Mouse (Mus musculus) heart, embryonic 14.5 days (tissue): ENCODE measurements around the gene Cdr2l. TPM values are rescaled to one million over a fixed set of nuclear protein-coding genes. Genes with fewer than 3 reads are reported as not detected.

Source experiments
- ATAC-seq: fragments of 200-750 bp; cut with Nextera tagmentation; 2 replicates; pipeline ENCODE4 v1.8.0; 2017; ENCODE audit warnings: low read depth, moderate TSS enrichment; ENCODE audit not compliant: insufficient number of reproducible peaks, insufficient read depth, low FRiP score
- H3K27ac ChIP-seq, 2 experiments: fragments of 200-500 bp in 1 of 2; fragments of 300-500 bp in 1 of 2; sonication (generic) in 1 of 2; replicated peaks in 1 of 2; 2 replicates each; pipeline ENCODE4 v1.5.1; 2012 to 2014; ENCODE audit warnings: low read depth in 2 of 2, low read length in 2 of 2, control low read depth in 1 of 2, mild to moderate bottlenecking in 1 of 2, mixed read lengths in 1 of 2; ENCODE audit not compliant: control insufficient read depth in 1 of 2, insufficient read depth in 1 of 2
- H3K27me3 ChIP-seq: fragments of 300-500 bp; sonication (generic); 2 replicates; pipeline ENCODE4 v1.6.1; 2014; ENCODE audit warnings: mild to moderate bottlenecking, low read length, control low read depth; ENCODE audit not compliant: control insufficient read depth, insufficient read depth
- H3K36me3 ChIP-seq: fragments of 300-500 bp; sonication (generic); 2 replicates; pipeline ENCODE4 v1.6.1; 2014; ENCODE audit warnings: mild to moderate bottlenecking, control low read depth, low read length, mixed read lengths; ENCODE audit not compliant: control insufficient read depth, insufficient read depth
- H3K4me1 ChIP-seq, 2 experiments: fragments of 200-500 bp in 1 of 2; fragments of 300-500 bp in 1 of 2; sonication (generic) in 1 of 2; 2 replicates each; pipeline ENCODE4 v1.6.1; 2012 to 2014; ENCODE audit warnings: low read length in 2 of 2, control low read depth in 1 of 2, mixed read lengths in 1 of 2; ENCODE audit not compliant: control insufficient read depth in 2 of 2, insufficient read depth in 2 of 2
- H3K4me2 ChIP-seq: fragments of 300-500 bp; sonication (generic); 2 replicates; pipeline ENCODE4 v1.6.1; 2014; ENCODE audit warnings: mild to moderate bottlenecking, low read length
- H3K4me3 ChIP-seq, 2 experiments: fragments of 200-500 bp in 1 of 2; fragments of 300-500 bp in 1 of 2; sonication (generic) in 1 of 2; 2 replicates each; pipeline ENCODE4 v1.5.1; 2012 to 2014; ENCODE audit warnings: low read length in 2 of 2, mild to moderate bottlenecking in 2 of 2, control low read depth in 1 of 2, low read depth in 1 of 2, moderate library complexity in 1 of 2; ENCODE audit not compliant: control insufficient read depth in 1 of 2, insufficient read depth in 1 of 2
- H3K9ac ChIP-seq: fragments of 300-500 bp; sonication (generic); 2 replicates; pipeline ENCODE4 v1.6.1; 2014; ENCODE audit warnings: mild to moderate bottlenecking, low read length
- H3K9me3 ChIP-seq: fragments of 300-500 bp; sonication (generic); 2 replicates; pipeline ENCODE4 v1.6.1; 2016; ENCODE audit warnings: low read length, control low read depth; ENCODE audit not compliant: control insufficient read depth
- WGBS: fragments of 180-500 bp; shearing (Covaris S2); extraction: QIAGEN DNeasy Blood & Tissue Kit; methylation state at CpG from one replicate; pipeline ENCODE4 v1.1.7; 2014; 5-methylcytosine and 5-hydroxymethylcytosine counted together
- polyA plus RNA-seq: library from polyadenylated mRNA; unstranded; fragments of >200 nt; fragmentation: Nextera tagmentation; extraction: Ambion mirVana; gene quantifications from 2 replicates; pipeline ENCODE4 v1.2.1, GENCODE M21; 2014

Gene Cdr2l
- polyA plus RNA-seq, 1 experiment from 2014 or later = 10.5 TPM

GRCm38 (mm10) chr11:115341866-115342265 is 39.9 kb upstream of the Cdr2l start:
- no peaks in the 10 kb centered on the region for H3K36me3 ChIP-seq
- no peak overlapping the region for H3K27ac ChIP-seq
- 51% methylated on average over 6 of the region's 6 CpGs for WGBS
- H3K9ac ChIP-seq = no peak overlapping the region
- H3K9me3 ChIP-seq = no peaks in the 10 kb centered on the region
- H3K4me1 ChIP-seq = no peaks in the 10 kb centered on the region; a peak in 1 of 4 replicates
- no peak overlapping the region for H3K4me2 ChIP-seq
- ATAC-seq = no peak
- peaks cover 50% of the 10 kb centered on the region for H3K27me3 ChIP-seq
- H3K4me3 ChIP-seq = no peak overlapping the region

- peaks cover 41% of the 10 kb centered on the region for H3K27me3 ChIP-seq
- no peak for ATAC-seq
- H3K9ac ChIP-seq = no peak overlapping the region
- H3K27ac ChIP-seq = no peak overlapping the region
- no peak overlapping the region for H3K4me2 ChIP-seq
- no peaks in the 10 kb centered on the region; a peak in 1 of 4 replicates for H3K4me1 ChIP-seq
- H3K9me3 ChIP-seq = no peaks in the 10 kb centered on the region
- H3K36me3 ChIP-seq = no peaks in the 10 kb centered on the region
- 7% methylated on average over 12 of the region's 12 CpGs for WGBS
- H3K4me3 ChIP-seq = no peak overlapping the region
Observed at GRCm38 (mm10) chr11:115344967-115345366, 36.7 kb upstream of the Cdr2l start.

GRCm38 (mm10) chr11:115345515-115345914 is 36.2 kb upstream of the Cdr2l start:
- Histone ChIP-seq H3K27me3 (peaks cover 44% of the 10 kb centered on the region), H3K36me3 (no peaks in the 10 kb centered on the region), H3K4me3 (no peak overlapping the region), H3K4me1 (no peaks in the 10 kb centered on the region; a peak in 1 of 4 replicates), H3K4me2 (no peak overlapping the region), H3K9ac (no peak overlapping the region), H3K27ac (no peak overlapping the region), H3K9me3 (no peaks in the 10 kb centered on the region)
- ATAC-seq = no peak
- 37% methylated on average over 7 of the region's 7 CpGs for WGBS

GRCm38 (mm10) chr11:115348681-115349248 is 33.0 kb upstream of the Cdr2l start:
- Histone ChIP-seq H3K27me3 (peaks cover 40% of the 10 kb centered on the region), H3K4me3 (no peak overlapping the region), H3K9me3 (no peaks in the 10 kb centered on the region), H3K4me1 (no peaks in the 10 kb centered on the region; a peak in 1 of 4 replicates), H3K4me2 (no peak overlapping the region), H3K27ac (no peak overlapping the region), H3K9ac (no peak overlapping the region), H3K36me3 (no peaks in the 10 kb centered on the region)
- no peak for ATAC-seq
- WGBS = 44% methylated on average over 17 of the region's 17 CpGs

GRCm38 (mm10) chr11:115349976-115350375 is 31.7 kb upstream of the Cdr2l start:
- Histone ChIP-seq H3K27me3 (peaks cover 30% of the 10 kb centered on the region), H3K9ac (no peak overlapping the region), H3K4me3 (no peak overlapping the region), H3K27ac (no peak overlapping the region), H3K4me2 (no peak overlapping the region), H3K4me1 (no peaks in the 10 kb centered on the region; a peak in 1 of 4 replicates), H3K36me3 (no peaks in the 10 kb centered on the region), H3K9me3 (no peaks in the 10 kb centered on the region)
- ATAC-seq = no peak
- WGBS = 37% methylated on average over 4 of the region's 4 CpGs

- ATAC-seq = no peak
- Histone ChIP-seq H3K27ac (no peak overlapping the region), H3K4me1 (no peaks in the 10 kb centered on the region), H3K4me2 (no peak overlapping the region), H3K9ac (no peak overlapping the region), H3K4me3 (no peak overlapping the region), H3K9me3 (no peaks in the 10 kb centered on the region), H3K27me3 (peaks cover 32% of the 10 kb centered on the region), H3K36me3 (no peaks in the 10 kb centered on the region)
- 84% methylated on average over 5 of the region's 5 CpGs for WGBS
Observed at GRCm38 (mm10) chr11:115353375-115353774, 28.3 kb upstream of the Cdr2l start.

- Histone ChIP-seq H3K9me3 (no peaks in the 10 kb centered on the region), H3K27me3 (peaks cover 29% of the 10 kb centered on the region), H3K4me3 (no peak overlapping the region), H3K4me2 (no peak overlapping the region), H3K4me1 (peaks cover 1 to 5% of the 10 kb centered on the region in 2 experiments; a peak in 3 of 4 replicates), H3K36me3 (no peaks in the 10 kb centered on the region), H3K27ac (no peak overlapping the region), H3K9ac (no peak overlapping the region)
- ATAC-seq = no peak
- 8% methylated on average over 8 of the region's 8 CpGs for WGBS
Observed at GRCm38 (mm10) chr11:115354183-115354582, 27.5 kb upstream of the Cdr2l start.

- no peak for ATAC-seq
- Histone ChIP-seq H3K4me3 (no peak overlapping the region), H3K27ac (no peak overlapping the region), H3K4me1 (peaks cover 5 to 7% of the 10 kb centered on the region in 2 experiments; a peak in 3 of 4 replicates), H3K9me3 (no peaks in the 10 kb centered on the region), H3K27me3 (peaks cover 16% of the 10 kb centered on the region), H3K36me3 (no peaks in the 10 kb centered on the region), H3K4me2 (no peak overlapping the region), H3K9ac (no peak overlapping the region)
- WGBS = 23% methylated on average over 5 of the region's 5 CpGs
Observed at GRCm38 (mm10) chr11:115358468-115358867, 23.2 kb upstream of the Cdr2l start.
